Mouse (Mus musculus): ENCODE measurements around the gene D430019H16Rik. TPM values are rescaled to one million over a fixed set of nuclear protein-coding genes. Genes with fewer than 3 reads are reported as not detected.
A peak's percentile ranks its signal among the peaks of the same experiment; 100 is the strongest.

D430019H16Rik gene
- polyA plus RNA-seq, 1 experiment from 2014 or later: 0.01 TPM

DNA sequence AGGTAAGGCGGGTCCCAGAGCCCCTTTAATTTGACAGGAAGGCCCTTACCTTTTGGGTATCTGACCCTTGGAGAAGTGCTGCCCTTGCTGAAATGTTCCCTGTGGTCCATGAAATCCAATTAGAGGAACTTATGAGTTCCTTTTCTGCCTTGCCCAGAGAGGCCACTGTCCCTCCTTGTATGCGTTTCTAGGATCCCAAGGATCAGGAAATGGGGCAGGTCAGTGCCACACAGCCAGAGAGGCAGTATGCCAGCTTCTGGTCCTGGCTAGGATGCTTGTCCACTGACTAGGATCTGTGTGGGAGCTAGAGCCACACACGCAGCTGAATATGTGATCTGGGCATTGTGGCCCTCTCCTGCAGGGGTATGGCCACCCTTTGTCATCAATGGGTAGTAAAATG is 36.6 kb downstream of the D430019H16Rik start:
- CTCF ChIA-PET: interaction anchor here (1.1 kb wide), 1 partner anchor 15 kb away, joined by 3 read pairs; no protein-coding TSS in a partner anchor
- H3K27me3 ChIP-seq: peaks cover 62% of the 10 kb centered on the region
- in situ Hi-C loops (cut with MboI; ENCODE audit: low pct_unique_long_range_greater_than_20kb): no loop called here
- TF ChIP-seq CTCF (IDR thresholded peaks at IDR 0.05): no peak
- ATAC-seq (no peak), DNase-seq (ENCODE audit: low read depth, low spot score) (no peak)
- POLR2A ChIA-PET: no interaction called here

GRCm38 (mm10) chr12:105490794-105491193 is 37.1 kb downstream of the D430019H16Rik start:
- no peak for DNase-seq (ENCODE audit: low read depth, low spot score)
- TF ChIP-seq CTCF (IDR thresholded peaks at IDR 0.05): no peak
- ChIA-PET POLR2A (no interaction called here), CTCF (interaction anchor here (1.1 to 1.3 kb wide), 2 partner anchors 15 to 94 kb away, joined by 3 to 4 read pairs; no protein-coding TSS in a partner anchor)
- in situ Hi-C loops (cut with MboI; ENCODE audit: low pct_unique_long_range_greater_than_20kb): no loop called here
- peaks cover 57% of the 10 kb centered on the region for H3K27me3 ChIP-seq
- ATAC-seq: no peak

DNA sequence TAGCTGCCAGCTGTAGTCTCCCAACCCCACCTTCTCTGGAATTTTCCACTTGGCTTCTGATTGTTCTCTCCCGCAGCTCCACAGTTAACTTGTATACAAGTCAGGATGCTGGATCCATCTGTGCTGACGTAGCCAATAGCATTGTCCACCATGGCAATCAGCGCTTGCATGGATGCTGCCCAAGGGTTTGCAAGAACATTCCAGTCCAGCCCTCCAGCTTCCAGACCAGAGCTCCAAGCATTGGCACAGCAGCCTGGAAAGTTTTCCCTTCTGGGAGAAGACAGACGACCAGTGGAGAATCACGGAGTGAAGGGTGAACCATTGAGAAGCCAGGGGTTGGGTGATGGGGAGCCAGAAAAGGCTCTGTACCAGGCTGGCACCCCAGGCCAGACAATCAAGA is 41.1 kb downstream of the D430019H16Rik start:
- ATAC-seq: no peak
- no peak for TF ChIP-seq CTCF (IDR thresholded peaks at IDR 0.05)
- no peak for DNase-seq (ENCODE audit: low read depth, low spot score)
- ChIA-PET POLR2A (no interaction called here), CTCF (no interaction called here)
- H3K27me3 ChIP-seq: peaks cover 54% of the 10 kb centered on the region
- in situ Hi-C loops (cut with MboI; ENCODE audit: low pct_unique_long_range_greater_than_20kb): loop anchor here (5.0 kb wide), 3 partner anchors 93 to 233 kb away; no protein-coding TSS in a partner anchor

GRCm38 (mm10) chr12:105497894-105498293 is 44.2 kb downstream of the D430019H16Rik start:
- DNase-seq (ENCODE audit: low read depth, low spot score) (no peak), ATAC-seq (peak; percentile 59)
- peaks cover 32% of the 10 kb centered on the region for H3K27me3 ChIP-seq
- in situ Hi-C loops (cut with MboI; ENCODE audit: low pct_unique_long_range_greater_than_20kb): loop anchor here (5.0 kb wide), 3 partner anchors 89 to 229 kb away; no protein-coding TSS in a partner anchor
- CTCF ChIA-PET: interaction anchor here (0.6 to 6.8 kb wide), 8 partner anchors 13 to 114 kb away, joined by 3 to 30 read pairs (median 4); no protein-coding TSS in a partner anchor
- POLR2A ChIA-PET: no interaction called here
- TF ChIP-seq CTCF (IDR thresholded peaks at IDR 0.05): peak; percentile 70

DNA sequence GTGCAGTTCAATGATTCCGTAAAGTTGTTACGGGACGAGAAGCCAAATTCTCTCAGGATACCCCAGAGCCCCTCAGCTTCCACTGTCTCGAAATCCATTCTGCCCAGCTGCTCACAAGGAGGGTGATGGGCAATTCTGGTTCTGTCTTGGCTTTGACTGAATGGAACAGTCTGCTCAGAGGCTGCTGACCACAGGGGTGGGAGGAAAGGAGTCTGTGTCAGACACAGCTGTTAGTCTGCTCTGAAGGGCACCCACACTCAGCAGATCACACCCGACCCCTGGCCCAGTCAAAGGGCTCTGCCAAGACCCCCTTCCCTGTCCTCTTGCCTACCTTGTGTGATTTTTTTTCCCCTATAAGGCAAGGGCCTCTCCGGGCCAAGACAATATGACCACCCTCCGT is 44.8 kb downstream of the D430019H16Rik start:
- no peak for ATAC-seq
- CTCF ChIA-PET: interaction anchor here (0.6 to 6.8 kb wide), 8 partner anchors 13 to 114 kb away, joined by 3 to 30 read pairs (median 4); no protein-coding TSS in a partner anchor
- POLR2A ChIA-PET: no interaction called here
- in situ Hi-C loops (cut with MboI; ENCODE audit: low pct_unique_long_range_greater_than_20kb): loop anchor here (5.0 kb wide), 3 partner anchors 89 to 229 kb away; no protein-coding TSS in a partner anchor
- DNase-seq (ENCODE audit: low read depth, low spot score): no peak
- TF ChIP-seq CTCF (IDR thresholded peaks at IDR 0.05): no peak
- H3K27me3 ChIP-seq: peaks cover 29% of the 10 kb centered on the region

DNA sequence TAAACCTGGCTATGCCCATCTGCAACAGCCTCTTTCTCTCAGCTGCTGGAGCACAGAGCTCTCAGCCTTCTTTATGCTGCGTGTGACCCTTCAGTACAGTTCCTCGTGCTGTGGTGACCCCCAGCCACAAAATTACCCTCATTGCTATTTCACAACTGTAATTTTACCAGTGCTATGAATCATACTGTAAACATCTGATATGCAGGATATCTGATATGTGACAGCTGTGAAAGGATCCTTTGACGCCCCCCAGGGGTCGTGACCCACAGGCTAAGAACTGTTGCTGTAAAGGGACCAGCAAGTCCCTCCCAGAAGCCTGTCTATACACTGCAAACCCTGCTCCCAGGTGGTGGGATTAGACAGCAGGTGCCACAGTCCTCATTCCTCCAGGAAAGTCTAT is 45.2 kb downstream of the D430019H16Rik start:
- DNase-seq (ENCODE audit: low read depth, low spot score): no peak
- in situ Hi-C loops (cut with MboI; ENCODE audit: low pct_unique_long_range_greater_than_20kb): loop anchor here (5.0 kb wide), 3 partner anchors 88 to 228 kb away; no protein-coding TSS in a partner anchor
- POLR2A ChIA-PET: no interaction called here
- TF ChIP-seq CTCF (IDR thresholded peaks at IDR 0.05): no peak
- no peak for ATAC-seq
- CTCF ChIA-PET: interaction anchor here (1.0 to 6.8 kb wide), 3 partner anchors 63 to 96 kb away, joined by 4 to 30 read pairs (median 7); no protein-coding TSS in a partner anchor
- peaks cover 25% of the 10 kb centered on the region for H3K27me3 ChIP-seq

DNA sequence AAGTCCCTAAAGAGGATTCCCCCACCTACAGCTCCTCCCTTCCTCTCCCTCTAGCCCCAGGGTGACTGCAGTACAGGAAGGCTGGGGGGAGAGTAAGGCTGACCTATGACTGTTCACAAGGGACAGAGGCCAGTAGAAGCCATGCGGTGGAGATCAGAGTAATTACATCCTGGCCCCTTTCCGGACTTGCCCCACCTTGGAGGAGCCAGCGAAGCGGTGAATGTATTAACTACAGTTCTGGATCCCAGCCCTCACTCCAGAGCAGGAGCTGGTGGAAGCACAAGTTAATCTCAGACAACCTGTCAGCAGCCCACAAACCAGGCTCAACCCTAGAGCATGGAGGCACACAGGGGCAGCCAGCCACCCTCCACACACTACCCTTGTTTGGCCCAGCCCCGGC is 47.3 kb downstream of the D430019H16Rik start:
- TF ChIP-seq CTCF (IDR thresholded peaks at IDR 0.05): no peak
- CTCF ChIA-PET: interaction anchor here (6.8 kb wide), 1 partner anchor 84 kb away, joined by 30 read pairs; no protein-coding TSS in a partner anchor
- ATAC-seq: no peak

DNA sequence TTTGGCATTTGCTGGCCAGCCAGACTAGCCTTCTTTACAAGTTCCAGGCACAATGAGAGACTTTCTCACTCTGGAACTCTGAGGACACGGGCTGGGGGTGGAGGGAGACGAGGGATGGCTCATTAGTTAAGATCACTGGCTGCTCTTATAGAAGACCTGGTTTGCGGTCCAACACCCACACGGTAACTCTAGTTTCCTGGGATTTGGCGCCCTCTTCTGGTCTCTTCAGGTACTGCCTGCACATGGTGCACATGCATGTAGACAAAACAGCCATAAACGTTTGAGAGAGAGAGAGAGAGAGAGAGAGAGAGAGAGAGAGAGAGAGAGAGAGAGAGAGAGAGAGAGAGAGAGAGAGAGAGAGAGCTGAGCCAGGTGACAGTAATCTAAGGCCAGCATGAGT is 51.1 kb downstream of the D430019H16Rik start:
- ATAC-seq: no peak
- H3K27me3 ChIP-seq: peaks cover 4% of the 10 kb centered on the region
- POLR2A ChIA-PET: no interaction called here
- CTCF ChIA-PET: no interaction called here
- peak; percentile 37 for TF ChIP-seq CTCF (IDR thresholded peaks at IDR 0.05)
- DNase-seq (ENCODE audit: low read depth, low spot score): no peak
- in situ Hi-C loops (cut with MboI; ENCODE audit: low pct_unique_long_range_greater_than_20kb): no loop called here

More for the DNA sequence above, 47.3 kb downstream of the D430019H16Rik start:
- in situ Hi-C loops (cut with MboI; ENCODE audit: low pct_unique_long_range_greater_than_20kb): no loop called here
- no peak for DNase-seq (ENCODE audit: low read depth, low spot score)
- H3K27me3 ChIP-seq: peaks cover 15% of the 10 kb centered on the region
- POLR2A ChIA-PET: no interaction called here

DNA sequence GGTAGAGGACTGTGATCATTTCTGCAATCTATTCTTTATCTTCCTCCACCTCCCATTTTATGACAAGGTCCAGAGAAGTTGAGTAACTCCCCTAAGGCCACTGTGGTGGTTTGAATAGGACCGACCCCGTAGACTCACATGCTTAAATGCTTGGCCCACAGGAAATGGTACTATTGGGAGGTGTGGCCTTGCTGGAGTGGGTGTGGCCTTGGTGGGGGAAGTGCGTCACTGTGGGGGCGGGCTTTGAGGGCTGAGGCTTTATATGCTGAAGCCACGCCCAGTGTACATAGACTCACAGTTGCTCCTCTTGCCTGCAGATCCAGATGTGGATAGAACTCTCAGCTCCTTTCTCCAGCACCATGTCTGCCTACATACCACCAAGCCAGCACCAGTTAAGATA is 57.5 kb downstream of the D430019H16Rik start:
- ATAC-seq (no peak), DNase-seq (ENCODE audit: low read depth, low spot score) (no peak)
- POLR2A ChIA-PET: interaction anchor here (0.6 kb wide), 1 partner anchor 14 kb away, joined by 6 read pairs; no protein-coding TSS in a partner anchor
- no peak for TF ChIP-seq CTCF (IDR thresholded peaks at IDR 0.05)
- in situ Hi-C loops (cut with MboI; ENCODE audit: low pct_unique_long_range_greater_than_20kb): no loop called here
- peaks cover 5% of the 10 kb centered on the region for H3K27me3 ChIP-seq
- CTCF ChIA-PET: interaction anchor here (1.2 kb wide), 1 partner anchor 13 kb away, joined by 4 read pairs; no protein-coding TSS in a partner anchor

DNA sequence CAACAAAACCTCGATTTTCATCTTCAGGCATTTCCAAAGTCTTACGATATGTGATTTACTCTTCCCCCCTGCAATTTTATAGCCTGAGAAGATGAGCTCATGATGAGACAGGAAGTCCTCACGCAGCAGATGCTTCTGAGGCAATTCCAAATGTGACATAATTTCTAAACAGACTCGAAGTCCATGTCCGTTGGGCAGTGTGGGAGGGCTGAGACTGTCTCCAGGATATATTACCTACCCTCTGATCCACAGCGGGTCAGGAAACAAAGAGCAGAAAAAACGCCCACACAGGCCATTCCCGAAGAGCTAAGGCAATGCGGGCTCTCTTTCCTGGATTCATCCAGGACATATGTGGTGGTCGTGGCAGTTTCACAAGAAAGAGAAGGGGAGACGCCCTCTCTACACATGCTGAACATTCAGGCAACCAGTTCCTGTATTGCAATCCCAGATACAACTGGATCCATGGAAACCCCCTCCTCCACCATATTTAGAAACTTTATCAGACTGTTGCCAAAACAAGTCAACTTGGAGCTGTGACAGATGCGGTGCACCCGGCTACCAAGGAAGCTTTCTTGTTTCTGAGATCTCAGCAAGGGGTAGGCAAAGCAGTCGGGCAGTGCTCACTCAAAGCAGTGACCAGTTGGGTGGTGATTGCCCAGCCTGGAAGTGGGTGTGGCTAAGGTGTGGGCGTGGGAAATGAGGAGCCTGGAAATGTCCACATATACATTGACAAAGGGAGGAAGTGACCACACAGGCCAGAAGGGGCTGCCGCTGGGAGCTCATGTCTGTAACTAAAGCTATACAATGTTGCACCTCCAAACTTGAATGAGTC is 58.2 kb downstream of the D430019H16Rik start:
- in situ Hi-C loops (cut with MboI; ENCODE audit: low pct_unique_long_range_greater_than_20kb): no loop called here
- ChIA-PET POLR2A (no interaction called here), CTCF (interaction anchor here (1.2 kb wide), 1 partner anchor 14 kb away, joined by 4 read pairs; no protein-coding TSS in a partner anchor)
- no peak for DNase-seq (ENCODE audit: low read depth, low spot score)
- H3K27me3 ChIP-seq: peaks cover 9% of the 10 kb centered on the region
- no peak for TF ChIP-seq CTCF (IDR thresholded peaks at IDR 0.05)
- ATAC-seq: no peak

GRCm38 (mm10) chr12:105514111-105514510 is 60.5 kb downstream of the D430019H16Rik start:
- ChIA-PET CTCF (no interaction called here), POLR2A (no interaction called here)
- H3K27me3 ChIP-seq: peaks cover 9% of the 10 kb centered on the region
- no peak for ATAC-seq
- DNase-seq (ENCODE audit: low read depth, low spot score): no peak
- no peak for TF ChIP-seq CTCF (IDR thresholded peaks at IDR 0.05)
- in situ Hi-C loops (cut with MboI; ENCODE audit: low pct_unique_long_range_greater_than_20kb): no loop called here

All from Patski (cell line).